Mouse (Mus musculus) splenic B cell, adult 2 months (primary cell): ENCODE data around the gene Rnf216.

ENCODE experiments used
- DNase-seq: peaks from one replicate; pipeline ENCODE4 v3.0.0-alpha.2; 2011; ENCODE audit warnings: low read depth, low spot score
- H3K27me3 ChIP-seq: 2 replicates; pipeline ENCODE4 v1.6.1; 2012; ENCODE audit warnings: mild to moderate bottlenecking, low read length, moderate library complexity, mixed read lengths; ENCODE audit not compliant: control insufficient read depth, poor library complexity, insufficient read depth, severe bottlenecking
- H3K36me3 ChIP-seq: 2 replicates; pipeline ENCODE4 v1.6.1; 2012; ENCODE audit warnings: mild to moderate bottlenecking, low read length, moderate library complexity, mixed read lengths; ENCODE audit not compliant: control insufficient read depth, poor library complexity, insufficient read depth, severe bottlenecking

The Rnf216 gene

DNA sequence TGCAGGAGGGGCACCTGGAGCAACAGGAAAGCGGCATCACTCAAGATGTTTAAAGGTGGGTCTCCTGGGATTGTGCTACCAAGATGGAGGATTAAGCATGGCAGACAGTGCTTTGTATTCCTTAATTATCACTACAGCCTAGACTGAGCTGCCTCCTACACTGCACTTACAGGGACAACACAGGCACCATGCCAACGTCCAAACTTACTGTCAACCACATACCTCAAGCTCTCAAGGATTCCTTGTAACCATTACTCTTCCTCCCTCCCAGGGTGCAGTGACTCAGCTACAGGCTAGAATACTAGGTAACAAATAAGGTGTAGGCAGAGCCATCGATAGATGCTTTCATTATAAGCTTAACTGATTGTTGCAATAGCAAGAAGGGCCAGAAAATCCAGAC is 44.4 kb downstream of the Rnf216 start:
- H3K27me3 ChIP-seq = no peaks in the 10 kb centered on the region
- H3K36me3 ChIP-seq = peaks cover 29% of the 10 kb centered on the region
- DNase-seq = no peak

DNA sequence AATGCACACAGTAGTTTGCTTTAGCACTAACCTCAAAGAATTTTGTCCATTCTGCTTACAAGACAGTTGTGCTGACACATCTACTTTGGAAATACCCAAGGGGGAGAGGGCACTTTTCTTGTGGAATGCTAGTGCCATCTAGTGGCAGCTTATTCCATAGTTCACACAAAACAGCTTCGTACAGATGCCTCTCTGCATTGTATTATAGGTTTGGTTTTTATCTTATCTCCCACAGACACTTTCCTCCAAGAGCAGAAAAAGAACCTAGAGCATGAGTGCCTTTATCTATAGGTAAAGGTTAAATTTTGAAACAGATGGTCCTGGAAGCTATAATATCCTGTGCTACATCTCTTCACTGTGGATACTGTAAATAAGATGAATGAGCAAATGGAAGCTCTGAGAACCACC is 46.2 kb downstream of the Rnf216 start:
- no peaks in the 10 kb centered on the region for H3K27me3 ChIP-seq
- H3K36me3 ChIP-seq = peaks cover 25% of the 10 kb centered on the region
- peak; percentile 90 for DNase-seq

DNA sequence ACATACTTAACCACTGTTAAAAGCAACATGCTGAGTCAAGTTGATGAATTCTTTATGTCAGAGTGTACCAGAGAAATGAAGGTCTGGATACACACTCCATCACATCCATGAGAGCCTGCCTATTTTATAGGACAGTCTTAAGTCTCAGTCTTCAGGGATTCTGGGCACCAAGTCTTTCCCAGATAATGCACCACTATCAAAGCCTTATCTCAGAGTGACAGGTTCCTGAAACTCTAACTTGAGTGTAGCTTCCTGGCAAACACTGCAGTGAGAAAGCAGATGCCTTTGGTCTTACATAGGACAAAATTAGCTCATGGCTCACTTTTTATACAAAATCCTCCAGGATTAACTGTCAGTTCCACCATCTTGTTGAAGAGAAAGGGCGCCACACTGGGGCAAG is 46.7 kb downstream of the Rnf216 start:
- Histone ChIP-seq H3K27me3 (no peaks in the 10 kb centered on the region), H3K36me3 (peaks cover 25% of the 10 kb centered on the region)
- DNase-seq = no peak

DNA sequence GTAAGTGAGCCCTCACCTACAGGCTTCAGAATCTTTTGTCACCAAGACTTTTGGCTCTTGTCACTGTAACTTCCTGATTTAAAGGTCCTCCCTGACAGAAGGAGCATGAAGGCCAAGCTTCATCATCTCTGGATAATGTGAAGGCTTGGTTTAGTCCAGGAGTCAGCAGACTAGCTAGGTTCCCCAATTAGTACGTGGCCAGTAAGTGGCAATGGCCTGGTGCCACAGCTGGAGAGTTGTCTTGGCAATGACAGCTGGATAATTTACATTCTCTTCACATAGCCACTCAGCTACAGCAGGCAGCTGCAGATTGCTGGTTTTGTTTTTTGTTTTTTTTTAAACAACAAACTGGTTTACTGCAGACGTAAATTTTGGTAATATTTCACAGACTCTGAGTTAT is 47.6 kb downstream of the Rnf216 start:
- Histone ChIP-seq H3K36me3 (peaks cover 29% of the 10 kb centered on the region), H3K27me3 (no peaks in the 10 kb centered on the region)
- DNase-seq = no peak

DNA sequence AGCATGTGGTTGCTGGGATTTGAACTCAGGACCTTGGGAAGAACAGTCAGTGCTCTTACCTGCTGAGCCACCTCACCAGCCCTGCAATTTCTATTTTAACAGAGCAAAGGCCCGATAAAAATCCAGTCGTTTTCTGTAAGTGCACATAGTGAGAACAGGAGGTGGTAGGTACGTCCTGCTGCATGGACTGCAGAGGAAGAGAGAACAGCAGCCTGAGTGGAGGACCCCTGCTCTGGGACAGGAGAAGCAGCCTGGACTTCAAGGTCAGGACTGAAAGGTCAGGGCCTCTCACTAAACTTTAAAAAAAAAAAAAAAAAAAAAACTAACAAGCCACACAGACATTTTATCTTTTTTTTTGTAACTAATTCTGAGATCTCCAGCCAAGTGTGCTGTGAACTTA is 50.5 kb downstream of the Rnf216 start:
- DNase-seq = no peak
- Histone ChIP-seq H3K36me3 (peaks cover 24% of the 10 kb centered on the region), H3K27me3 (no peaks in the 10 kb centered on the region)

DNA sequence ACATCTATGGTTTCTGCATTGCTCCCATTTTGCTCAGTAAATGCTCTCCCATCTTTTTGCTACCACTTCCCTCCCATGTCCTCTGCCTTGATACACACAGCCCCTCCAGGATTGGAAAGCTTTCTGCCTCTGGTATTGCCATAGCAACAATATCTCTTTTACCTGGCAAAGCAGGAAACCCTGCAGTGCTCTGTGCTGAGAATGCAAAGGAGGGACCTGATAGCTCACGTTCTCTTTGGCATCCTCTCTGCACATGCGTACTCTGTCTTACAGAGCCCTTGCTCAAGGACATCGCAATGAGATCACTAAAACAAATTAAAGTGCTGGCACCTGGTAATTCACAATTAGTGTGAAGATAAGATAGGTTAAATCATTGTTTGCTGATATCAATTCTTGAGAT is 51.3 kb downstream of the Rnf216 start:
- peaks cover 18% of the 10 kb centered on the region for H3K36me3 ChIP-seq
- H3K27me3 ChIP-seq = no peaks in the 10 kb centered on the region
- DNase-seq = no peak

DNA sequence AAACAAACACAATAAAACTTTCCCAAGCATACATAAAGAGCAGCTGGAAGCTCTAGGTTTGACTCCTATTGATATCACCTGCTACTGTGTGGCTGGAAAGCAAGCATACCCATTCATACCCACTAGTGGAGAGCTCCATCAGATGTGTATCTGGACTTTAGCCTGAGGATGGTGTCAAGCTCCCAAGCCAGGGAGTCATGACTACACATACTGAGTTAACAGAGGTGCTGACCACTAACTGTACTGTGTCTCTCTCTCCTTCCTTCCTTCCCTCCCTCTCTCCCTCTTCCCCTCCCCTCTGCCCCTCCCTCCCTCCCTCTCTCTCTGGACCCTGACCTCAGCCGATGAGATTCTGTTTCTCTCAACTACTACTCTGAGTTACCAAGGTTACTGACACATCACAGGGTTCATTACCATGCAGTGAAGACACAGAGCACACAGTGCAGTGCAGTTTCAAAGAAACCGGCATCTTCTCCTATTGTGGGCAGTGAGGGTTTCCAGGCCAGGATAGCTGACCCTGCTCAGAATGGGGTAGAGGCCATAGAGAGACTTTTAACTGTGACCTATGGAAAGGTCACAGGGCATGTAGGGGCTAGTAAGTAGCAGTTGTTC is 51.9 kb downstream of the Rnf216 start:
- H3K27me3 ChIP-seq = no peaks in the 10 kb centered on the region
- DNase-seq = no peak
- H3K36me3 ChIP-seq = peaks cover 18% of the 10 kb centered on the region

DNA sequence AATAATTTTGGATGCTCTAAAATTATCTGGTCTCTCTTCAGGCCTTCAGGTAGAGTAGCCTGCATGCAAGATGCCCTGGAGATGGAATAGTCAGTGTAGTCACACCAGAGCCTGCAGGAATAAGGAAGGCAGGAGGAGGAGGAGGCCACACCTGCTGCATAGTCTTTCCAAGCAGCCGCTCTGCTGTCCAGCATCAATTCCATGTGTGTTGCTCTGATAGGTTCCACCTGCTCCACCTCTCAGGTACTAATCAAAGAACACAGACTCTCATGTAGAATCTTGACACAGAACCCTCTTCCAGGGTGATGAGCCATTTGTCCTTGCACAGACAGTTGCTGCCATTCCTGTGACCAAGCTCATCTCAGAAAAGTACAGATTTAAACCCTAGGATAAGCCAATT is 52.8 kb downstream of the Rnf216 start:
- no peak for DNase-seq
- peaks cover 15% of the 10 kb centered on the region for H3K36me3 ChIP-seq

DNA sequence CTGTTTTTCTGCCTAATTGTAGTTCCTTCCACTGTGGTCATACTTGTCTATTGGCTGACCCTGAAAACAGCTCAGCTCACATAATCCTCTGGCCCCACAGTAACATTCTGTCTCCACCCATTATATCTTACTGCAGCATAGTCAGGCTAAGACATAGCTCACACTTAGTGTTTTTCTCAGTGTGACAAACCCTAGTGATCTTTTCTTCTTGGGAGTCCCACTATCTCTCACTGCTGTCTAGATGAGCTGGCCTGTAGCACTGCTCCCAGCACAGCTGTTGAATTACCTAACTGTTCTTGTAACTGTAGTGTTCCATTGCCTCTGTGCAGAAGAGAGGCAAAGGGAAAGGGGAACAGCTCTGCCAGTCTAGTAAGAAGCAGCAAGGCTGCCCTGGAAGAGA is 53.6 kb downstream of the Rnf216 start:
- no peak for DNase-seq
- Histone ChIP-seq H3K27me3 (no peaks in the 10 kb centered on the region), H3K36me3 (peaks cover 12% of the 10 kb centered on the region)

More for the DNA sequence above, 52.8 kb downstream of the Rnf216 start:
- H3K27me3 ChIP-seq = no peaks in the 10 kb centered on the region

DNA sequence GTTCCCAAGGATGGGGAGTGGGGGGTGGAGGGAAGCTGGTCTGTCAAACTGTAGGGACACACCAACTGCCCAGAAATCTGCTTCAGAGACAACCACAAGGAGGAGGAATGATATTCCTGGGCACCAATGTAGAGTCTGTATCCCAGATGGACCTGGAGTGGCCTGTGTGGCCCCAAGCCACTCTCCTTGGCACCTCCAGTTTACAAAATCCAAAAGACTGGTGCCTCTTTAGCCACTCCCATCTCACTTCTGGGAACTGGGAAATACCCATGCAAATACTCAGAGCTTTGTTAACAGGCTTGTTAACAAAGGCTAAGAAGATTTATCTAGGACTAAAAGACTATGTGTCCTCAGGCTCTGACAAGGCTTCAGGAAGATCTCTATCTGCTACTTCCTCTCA is 54.1 kb downstream of the Rnf216 start:
- Histone ChIP-seq H3K27me3 (no peaks in the 10 kb centered on the region), H3K36me3 (peaks cover 8% of the 10 kb centered on the region)
- no peak for DNase-seq

DNA sequence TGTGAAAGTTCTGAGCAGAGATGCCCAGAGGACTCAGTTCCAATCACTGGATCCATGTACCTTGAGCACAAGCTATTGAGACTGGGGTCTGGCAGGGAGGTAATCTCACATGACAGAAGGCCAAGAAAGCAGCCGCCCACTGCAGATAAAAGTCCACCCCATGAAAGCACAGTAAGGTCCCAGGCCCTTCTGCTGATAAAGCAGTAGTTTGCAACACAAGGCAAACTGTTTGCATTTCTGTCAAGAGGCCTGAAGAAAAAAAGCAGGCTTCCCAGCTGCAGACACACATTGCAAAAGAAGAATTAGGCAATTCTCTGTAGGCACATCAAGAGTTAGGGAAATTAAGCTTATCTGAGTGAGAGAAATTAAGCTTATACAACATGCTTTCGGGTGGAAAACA is 54.6 kb downstream of the Rnf216 start:
- Histone ChIP-seq H3K36me3 (peaks cover 6% of the 10 kb centered on the region), H3K27me3 (no peaks in the 10 kb centered on the region)
- no peak for DNase-seq

DNA sequence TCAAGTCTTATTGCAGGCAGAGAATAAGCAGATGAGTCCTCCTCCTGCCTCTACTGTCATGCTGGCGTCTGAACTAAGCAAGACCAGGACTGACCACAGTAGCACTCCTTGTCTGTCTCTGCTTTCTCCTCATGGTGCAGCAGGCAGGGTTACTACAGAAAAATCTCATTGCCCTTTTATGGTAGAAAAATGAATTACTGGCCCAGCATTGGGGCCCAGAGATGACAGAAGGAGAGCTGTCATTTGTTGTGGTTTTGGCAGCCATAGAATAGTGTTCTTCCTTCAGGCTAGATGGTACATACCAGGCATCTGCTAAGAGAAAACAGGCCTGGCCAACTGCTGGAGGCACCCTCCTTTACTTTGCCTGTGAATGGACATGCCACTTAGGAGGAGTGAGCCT is 55.0 kb downstream of the Rnf216 start:
- peaks cover 6% of the 10 kb centered on the region for H3K36me3 ChIP-seq
- DNase-seq = no peak
- no peaks in the 10 kb centered on the region for H3K27me3 ChIP-seq

DNA sequence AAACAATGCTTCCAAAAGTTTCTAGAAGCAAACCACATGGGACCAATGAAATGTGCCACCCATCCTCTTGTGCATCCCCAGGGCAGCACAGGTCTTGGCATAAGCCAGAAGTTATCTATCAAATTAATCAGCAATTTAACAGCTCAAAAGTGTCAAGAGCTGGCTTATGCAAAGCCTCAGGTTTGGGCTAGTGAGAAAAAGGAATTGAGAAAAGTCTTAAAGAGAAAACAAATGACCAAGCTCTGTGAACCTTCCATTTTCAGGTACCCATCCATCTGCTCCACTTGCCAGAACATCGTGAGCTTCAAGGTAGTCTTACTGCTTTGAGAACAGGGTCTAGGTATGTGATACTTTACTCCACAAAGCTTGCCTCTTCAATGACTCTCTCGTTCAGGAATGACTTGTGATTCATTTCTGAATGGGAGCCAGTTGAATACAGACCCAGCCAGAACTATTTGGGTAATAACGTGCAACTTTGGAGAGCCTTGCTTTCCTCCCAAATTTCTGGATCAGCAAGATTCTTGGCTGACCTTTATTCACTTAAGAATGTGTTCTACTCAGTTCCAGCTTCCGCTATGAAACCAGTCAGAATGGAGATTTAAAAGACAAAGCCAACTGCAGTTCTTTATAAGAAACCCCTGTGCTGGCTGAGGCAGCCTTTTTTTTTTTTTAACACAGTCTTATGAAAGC is 56.5 kb downstream of the Rnf216 start:
- Histone ChIP-seq H3K36me3 (peaks cover 4% of the 10 kb centered on the region; the same call in 1 of the 2 replicates), H3K27me3 (no peaks in the 10 kb centered on the region)
- DNase-seq = peak; percentile 46

DNA sequence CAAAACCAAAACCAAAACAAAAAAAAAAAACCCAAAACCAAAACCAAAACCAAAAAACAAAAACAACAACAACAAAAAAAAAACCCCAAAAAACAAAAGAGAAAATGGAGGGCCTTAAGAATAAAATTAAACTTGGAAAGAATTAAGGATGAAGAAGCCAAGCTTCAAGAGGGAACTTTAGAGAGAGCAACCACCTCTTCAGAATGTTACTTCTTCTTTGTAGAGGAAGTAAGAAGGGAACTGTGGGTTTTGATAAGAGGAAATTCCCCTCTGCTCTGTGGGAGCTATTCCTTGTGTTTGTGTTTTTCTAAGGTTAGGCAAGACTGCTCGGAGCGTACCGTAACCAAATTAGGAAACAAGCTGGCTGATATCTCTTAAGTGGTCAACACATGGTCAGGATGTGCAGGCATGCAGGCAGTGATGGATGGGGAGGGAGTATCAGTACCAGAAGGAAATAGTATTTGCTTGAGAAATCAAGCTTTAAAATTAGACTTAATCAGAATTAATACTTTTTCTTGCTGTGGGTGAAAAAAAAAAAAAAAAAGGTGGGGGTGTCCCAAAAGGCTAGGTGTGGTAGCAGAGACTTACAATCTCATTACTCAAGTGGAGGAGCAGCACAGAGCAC is 57.2 kb downstream of the Rnf216 start:
- no peaks in the 10 kb centered on the region for H3K27me3 ChIP-seq
- peak; percentile 68 for DNase-seq
- H3K36me3 ChIP-seq = peaks cover 2% of the 10 kb centered on the region; the same call in 1 of the 2 replicates

DNA sequence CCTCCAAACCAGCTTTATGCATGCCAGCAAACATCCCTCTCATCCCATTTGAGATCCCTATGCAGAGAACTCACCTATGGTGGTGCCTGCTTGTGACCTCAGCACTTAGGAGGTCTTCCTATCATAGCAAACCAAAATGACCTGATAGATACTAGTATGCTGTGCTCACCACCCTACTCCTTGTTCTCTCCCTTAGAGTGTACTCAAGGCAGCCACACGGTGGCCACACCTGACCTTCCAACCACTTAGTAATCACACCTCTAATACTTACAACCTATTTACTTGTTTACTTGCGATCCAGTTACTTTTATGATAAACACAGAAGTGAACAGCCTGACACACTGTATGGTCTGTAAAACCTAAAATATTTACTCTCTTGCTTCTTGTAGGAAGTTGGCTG is 58.1 kb downstream of the Rnf216 start:
- no peaks in the 10 kb centered on the region; the same call in 1 of the 2 replicates for H3K36me3 ChIP-seq
- DNase-seq = no peak
- H3K27me3 ChIP-seq = no peaks in the 10 kb centered on the region
